Mouse (Mus musculus): ENCODE measurements around the gene Map3k4. TPM values are rescaled to one million over a fixed set of nuclear protein-coding genes. Genes with fewer than 3 reads are reported as not detected.
A peak's percentile ranks its signal among the peaks of the same experiment; 100 is the strongest.

The Map3k4 gene
- polyA plus RNA-seq, 1 experiment from 2014 or later, result 44.3 TPM

GRCm38 (mm10) chr17:12199933-12200332 lies 118.7 kb downstream of the Map3k4 start:
- Histone ChIP-seq H3K4me3 (no peak overlapping the region), H3K9me3 (no peaks in the 10 kb centered on the region), H3K4me1 (peaks cover 36% of the 10 kb centered on the region), H3K9ac (no peak overlapping the region), H3K27ac (no peak overlapping the region), H3K36me3 (no peaks in the 10 kb centered on the region), H3K27me3 (no peaks in the 10 kb centered on the region), H3K4me2 (no peak overlapping the region)
- WGBS, result 60% methylated on average over 4 of the region's 4 CpGs
- no peak for ATAC-seq (ENCODE audit: borderline replicate concordance, extremely low read depth, low FRiP score, low TSS enrichment)

DNA sequence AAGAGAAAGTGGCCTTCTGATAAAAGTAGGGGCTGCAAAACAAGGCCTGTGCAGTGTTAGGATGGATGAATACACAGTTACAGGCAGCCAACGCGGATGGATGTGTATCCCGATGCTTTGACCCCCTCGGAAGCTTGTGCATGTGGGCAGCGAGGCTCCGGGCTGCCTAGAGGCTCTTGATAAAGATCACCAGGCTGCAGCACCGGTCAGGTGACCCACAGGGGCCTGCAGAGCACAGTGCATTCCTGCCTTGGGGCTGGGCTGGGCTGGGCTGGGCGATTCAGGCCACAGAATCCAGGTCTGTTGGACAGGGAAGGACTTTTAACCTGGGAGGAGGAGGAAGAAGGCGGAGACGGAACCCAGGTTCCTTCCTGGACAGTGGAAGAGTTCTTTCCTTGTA lies 123.0 kb downstream of the Map3k4 start:
- H3K4me2 ChIP-seq, result no peak overlapping the region
- H3K4me3 ChIP-seq, result no peak overlapping the region
- H3K27me3 ChIP-seq, result no peaks in the 10 kb centered on the region
- no peaks in the 10 kb centered on the region for H3K9me3 ChIP-seq
- H3K4me1 ChIP-seq, result peaks cover 16% of the 10 kb centered on the region
- ATAC-seq (ENCODE audit: borderline replicate concordance, extremely low read depth, low FRiP score, low TSS enrichment), result no peak
- WGBS, result 31% methylated on average over 10 of the region's 10 CpGs
- H3K27ac ChIP-seq, result peak overlapping the region; percentile 7; the same call in 1 of the 2 replicates
- H3K36me3 ChIP-seq, result no peaks in the 10 kb centered on the region
- H3K9ac ChIP-seq, result no peak overlapping the region

DNA sequence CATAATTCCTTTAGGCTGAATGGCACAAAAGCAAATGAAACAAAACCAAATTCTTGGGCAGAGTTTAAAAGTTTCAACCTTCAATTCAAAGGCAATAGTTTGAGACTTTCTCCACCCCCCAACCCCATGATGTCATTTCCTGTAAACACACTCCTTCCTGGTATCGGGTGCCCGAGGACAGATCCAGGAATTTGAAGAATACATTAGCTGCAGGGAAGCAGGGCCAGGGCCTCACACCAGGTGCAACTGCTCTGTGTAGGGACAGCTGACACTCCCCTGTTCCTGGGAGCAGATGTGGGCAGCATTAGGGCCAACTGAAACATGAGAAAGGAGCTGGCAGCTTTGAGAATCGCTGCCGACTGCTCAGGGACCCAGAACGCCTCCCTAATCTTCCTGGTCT lies 123.5 kb downstream of the Map3k4 start:
- H3K4me3 ChIP-seq, result no peak overlapping the region
- no peaks in the 10 kb centered on the region for H3K36me3 ChIP-seq
- H3K4me1 ChIP-seq, result peaks cover 16% of the 10 kb centered on the region
- ATAC-seq (ENCODE audit: borderline replicate concordance, extremely low read depth, low FRiP score, low TSS enrichment), result no peak; the same call in 1 of the 2 replicates
- WGBS, result 12% methylated on average over 5 of the region's 5 CpGs
- H3K27ac ChIP-seq, result peak overlapping the region; percentile 7; the same call in 1 of the 2 replicates
- no peak overlapping the region for H3K9ac ChIP-seq
- H3K27me3 ChIP-seq, result no peaks in the 10 kb centered on the region
- H3K4me2 ChIP-seq, result no peak overlapping the region
- H3K9me3 ChIP-seq, result no peaks in the 10 kb centered on the region

GRCm38 (mm10) chr17:12187782-12188181 lies 130.8 kb downstream of the Map3k4 start:
- no peak for ATAC-seq (ENCODE audit: borderline replicate concordance, extremely low read depth, low FRiP score, low TSS enrichment)
- WGBS, result 18% methylated on average over 1 of the region's 1 CpGs
- H3K27ac ChIP-seq, result no peak overlapping the region

GRCm38 (mm10) chr17:12186341-12186740 lies 132.3 kb downstream of the Map3k4 start:
- no peak overlapping the region for H3K4me2 ChIP-seq
- 80% methylated on average over 3 of the region's 3 CpGs for WGBS
- H3K27me3 ChIP-seq, result no peaks in the 10 kb centered on the region
- no peaks in the 10 kb centered on the region for H3K9me3 ChIP-seq
- no peak overlapping the region for H3K9ac ChIP-seq
- no peaks in the 10 kb centered on the region for H3K36me3 ChIP-seq
- H3K4me3 ChIP-seq, result no peak overlapping the region
- ATAC-seq (ENCODE audit: borderline replicate concordance, extremely low read depth, low FRiP score, low TSS enrichment), result no peak
- H3K4me1 ChIP-seq, result no peaks in the 10 kb centered on the region
- no peak overlapping the region for H3K27ac ChIP-seq

More at GRCm38 (mm10) chr17:12187782-12188181, 130.8 kb downstream of the Map3k4 start:
- H3K27me3 ChIP-seq, result no peaks in the 10 kb centered on the region
- H3K4me1 ChIP-seq, result no peaks in the 10 kb centered on the region
- H3K36me3 ChIP-seq, result no peaks in the 10 kb centered on the region
- H3K9me3 ChIP-seq, result no peaks in the 10 kb centered on the region
- no peak overlapping the region for H3K9ac ChIP-seq
- no peak overlapping the region for H3K4me2 ChIP-seq
- H3K4me3 ChIP-seq, result no peak overlapping the region

GRCm38 (mm10) chr17:12185855-12186254 lies 132.7 kb downstream of the Map3k4 start:
- Histone ChIP-seq H3K27ac (no peak overlapping the region), H3K9ac (no peak overlapping the region), H3K4me2 (no peak overlapping the region), H3K36me3 (no peaks in the 10 kb centered on the region), H3K27me3 (no peaks in the 10 kb centered on the region), H3K4me3 (no peak overlapping the region), H3K9me3 (no peaks in the 10 kb centered on the region), H3K4me1 (peaks cover 2% of the 10 kb centered on the region)
- 89% methylated on average over 4 of the region's 4 CpGs for WGBS
- no peak for ATAC-seq (ENCODE audit: borderline replicate concordance, extremely low read depth, low FRiP score, low TSS enrichment)

DNA sequence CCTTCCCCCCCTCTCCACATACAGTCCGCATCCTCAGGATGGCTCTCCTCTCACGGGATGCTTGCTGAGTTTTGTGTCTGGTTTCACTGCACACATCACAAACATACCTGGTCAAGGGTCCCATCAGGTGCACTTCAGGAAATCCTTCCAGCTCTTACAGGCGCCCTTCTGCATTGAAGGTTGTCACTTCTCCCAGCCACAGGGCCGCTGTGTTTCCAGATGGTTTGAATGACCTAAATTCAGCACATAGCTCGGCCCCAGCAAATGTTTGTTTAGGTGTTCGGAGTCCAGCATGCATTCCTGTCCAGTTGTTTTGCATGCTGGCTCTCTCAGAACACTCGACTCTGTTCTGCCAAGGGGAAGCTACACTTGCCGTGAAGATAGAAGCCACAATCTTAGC lies 134.3 kb downstream of the Map3k4 start:
- H3K9ac ChIP-seq, result no peak overlapping the region
- no peak overlapping the region for H3K4me2 ChIP-seq
- no peaks in the 10 kb centered on the region for H3K9me3 ChIP-seq
- no peak for ATAC-seq (ENCODE audit: borderline replicate concordance, extremely low read depth, low FRiP score, low TSS enrichment)
- H3K36me3 ChIP-seq, result no peaks in the 10 kb centered on the region
- peaks cover 11% of the 10 kb centered on the region for H3K4me1 ChIP-seq
- no peaks in the 10 kb centered on the region for H3K27me3 ChIP-seq
- WGBS, result 55% methylated on average over 8 of the region's 8 CpGs
- no peak overlapping the region for H3K4me3 ChIP-seq
- H3K27ac ChIP-seq, result no peak overlapping the region

GRCm38 (mm10) chr17:12182702-12183485 lies 135.7 kb downstream of the Map3k4 start:
- H3K27me3 ChIP-seq, result no peaks in the 10 kb centered on the region
- no peak overlapping the region for H3K9ac ChIP-seq
- H3K4me3 ChIP-seq, result no peak overlapping the region
- no peak overlapping the region for H3K27ac ChIP-seq
- H3K4me1 ChIP-seq, result peaks cover 20% of the 10 kb centered on the region
- no peaks in the 10 kb centered on the region for H3K9me3 ChIP-seq
- H3K36me3 ChIP-seq, result no peaks in the 10 kb centered on the region
- no peak for ATAC-seq (ENCODE audit: borderline replicate concordance, extremely low read depth, low FRiP score, low TSS enrichment)
- 65% methylated on average over 5 of the region's 5 CpGs for WGBS
- H3K4me2 ChIP-seq, result no peak overlapping the region

DNA sequence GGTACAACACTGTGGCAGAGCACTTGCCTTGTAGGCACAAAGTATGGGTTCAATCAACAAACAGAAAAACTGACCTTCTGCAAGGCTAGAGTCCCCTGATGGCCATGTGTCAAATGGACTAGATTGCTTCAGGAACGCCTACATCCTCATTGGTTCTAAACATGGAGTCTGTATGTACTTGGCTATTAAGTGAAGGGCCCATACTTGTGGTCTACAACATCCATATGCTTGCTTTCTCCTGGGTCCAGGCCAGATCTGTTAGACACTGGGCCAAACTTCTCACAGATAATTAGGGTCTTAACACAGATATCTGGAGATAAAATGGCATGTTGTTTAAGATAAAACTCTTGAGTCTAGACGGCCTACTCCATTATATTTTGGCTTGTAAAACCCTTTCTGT lies 138.8 kb downstream of the Map3k4 start:
- Histone ChIP-seq H3K4me3 (no peak overlapping the region), H3K27ac (peak overlapping the region; percentile 43), H3K4me2 (no peak overlapping the region), H3K9me3 (peaks cover 6% of the 10 kb centered on the region; the same call in 1 of the 2 replicates), H3K27me3 (no peaks in the 10 kb centered on the region), H3K36me3 (0 out of 2 replicates have a peak, but pooled peaks cover 5% of the 10 kb centered on the region), H3K9ac (no peak overlapping the region), H3K4me1 (peaks cover 25% of the 10 kb centered on the region)
- ATAC-seq (ENCODE audit: borderline replicate concordance, extremely low read depth, low FRiP score, low TSS enrichment), result peak; percentile 89
- 48% methylated on average over 2 of the region's 2 CpGs for WGBS

DNA sequence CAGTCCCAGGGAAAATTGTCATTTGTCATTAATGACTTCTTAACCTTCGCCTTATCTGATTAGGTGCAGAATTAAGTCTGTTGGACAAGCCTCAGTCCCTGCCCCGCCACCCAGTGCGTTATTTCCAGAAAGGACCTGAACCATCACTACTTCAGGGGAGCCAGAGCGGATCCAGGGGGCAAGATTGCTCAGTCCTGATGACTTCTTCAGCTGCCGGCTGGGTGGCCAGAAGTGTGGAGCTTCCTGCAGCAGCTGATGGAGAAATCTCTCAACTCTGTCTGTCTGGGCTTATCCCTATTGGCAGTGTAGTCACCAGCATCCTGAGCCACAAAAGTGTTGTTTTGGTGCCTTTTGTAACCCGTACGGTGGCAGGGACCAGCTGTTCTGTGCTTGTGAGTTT lies 139.3 kb downstream of the Map3k4 start:
- Histone ChIP-seq H3K27ac (peak overlapping the region; percentile 43), H3K4me3 (no peak overlapping the region), H3K36me3 (0 out of 2 replicates have a peak, but pooled peaks cover 5% of the 10 kb centered on the region), H3K27me3 (no peaks in the 10 kb centered on the region), H3K4me1 (peaks cover 29% of the 10 kb centered on the region), H3K9ac (no peak overlapping the region), H3K4me2 (no peak overlapping the region), H3K9me3 (peaks cover 6% of the 10 kb centered on the region; the same call in 1 of the 2 replicates)
- peak; percentile 84 for ATAC-seq (ENCODE audit: borderline replicate concordance, extremely low read depth, low FRiP score, low TSS enrichment)
- WGBS, result 47% methylated on average over 7 of the region's 7 CpGs
